Mouse (Mus musculus): ENCODE data around the gene Hbq1a. TPM values are rescaled to one million over a fixed set of nuclear protein-coding genes. Genes with fewer than 3 reads are reported as not detected.

The Hbq1a gene
- total and polyA plus RNA-seq, 3 experiments, result not detected

GRCm38 (mm10) chr11:32331861-32332260 lies 32.0 kb downstream of the Hbq1a start:
- Histone ChIP-seq H3K4me1 (ENCODE audit: control insufficient read depth in 1 of 2, insufficient read depth in 2 of 2) (peaks cover 5 to 13% of the 10 kb centered on the region in 2 experiments), H3K36me3 (replicated peaks in 1 of 2; ENCODE audit: control insufficient read depth in 1 of 2, insufficient read depth in 1 of 2, low read length in 1 of 2) (no peaks in the 10 kb centered on the region), H3K9me3 (replicated peaks; ENCODE audit: low read length) (peaks cover 9% of the 10 kb centered on the region), H3K79me2 (replicated peaks; ENCODE audit: control insufficient read depth, extremely low read depth, insufficient read depth, poor library complexity, severe bottlenecking) (no peaks in the 10 kb centered on the region), H3K4me2 (ENCODE audit: insufficient read depth, low read depth, poor library complexity, severe bottlenecking) (no peak overlapping the region), H3K27ac (ENCODE audit: insufficient read depth, low read depth) (no peak overlapping the region), H3K4me3 (replicated peaks in 1 of 3; ENCODE audit: low read depth in 2 of 3, low read length in 2 of 3, poor library complexity in 1 of 3) (no peak overlapping the region), H3K9ac (ENCODE audit: insufficient read depth, low read depth) (no peak overlapping the region), H3K27me3 (replicated peaks) (peaks cover 5% of the 10 kb centered on the region)
- dilution Hi-C loops (cut with MboI; ENCODE audit: extremely low pct_ligation_motif_present, extremely low pct_unique_long_range_greater_than_20kb, low sequenced_read_pairs), result no loop called here
- TF ChIP-seq MEF2A (IDR thresholded peaks at IDR 0.05; ENCODE audit: borderline replicate concordance, low read depth, low read length) (no peak), RAD21 (IDR thresholded peaks at IDR 0.05; ENCODE audit: low read depth, low read length) (no peak), KAT2A (IDR thresholded peaks at IDR 0.05; ENCODE audit: insufficient replicate concordance, low read length) (no peak), MAFK (IDR thresholded peaks at IDR 0.05; ENCODE audit: insufficient replicate concordance, low read length) (no peak), NRF1 (IDR thresholded peaks at IDR 0.05; ENCODE audit: low read depth, low read length) (no peak), CHD1 (IDR thresholded peaks at IDR 0.05; ENCODE audit: low read depth, low read length) (no peak)
- DNase-seq (ENCODE audit: extremely low read depth), result no peak
- in situ Hi-C loops (cut with MboI; ENCODE audit: low pct_ligation_motif_present, low pct_unique_long_range_greater_than_20kb, low sequenced_read_pairs), result no loop called here

- Histone ChIP-seq H3K9me3 (replicated peaks; ENCODE audit: low read length) (peaks cover 13% of the 10 kb centered on the region), H3K4me1 (ENCODE audit: control insufficient read depth in 1 of 2, insufficient read depth in 2 of 2) (peaks cover 5 to 13% of the 10 kb centered on the region in 2 experiments), H3K4me3 (replicated peaks in 1 of 3; ENCODE audit: low read depth in 2 of 3, low read length in 2 of 3, poor library complexity in 1 of 3) (no peak overlapping the region), H3K27ac (ENCODE audit: insufficient read depth, low read depth) (no peak overlapping the region), H3K9ac (ENCODE audit: insufficient read depth, low read depth) (no peak overlapping the region), H3K79me2 (replicated peaks; ENCODE audit: control insufficient read depth, extremely low read depth, insufficient read depth, poor library complexity, severe bottlenecking) (no peaks in the 10 kb centered on the region), H3K36me3 (replicated peaks in 1 of 2; ENCODE audit: control insufficient read depth in 1 of 2, insufficient read depth in 1 of 2, low read length in 1 of 2) (no peaks in the 10 kb centered on the region), H3K4me2 (ENCODE audit: insufficient read depth, low read depth, poor library complexity, severe bottlenecking) (no peak overlapping the region), H3K27me3 (replicated peaks) (peaks cover 4% of the 10 kb centered on the region)
- in situ Hi-C loops (cut with MboI; ENCODE audit: low pct_ligation_motif_present, low pct_unique_long_range_greater_than_20kb, low sequenced_read_pairs) (no loop called here), dilution Hi-C loops (cut with MboI; ENCODE audit: extremely low pct_ligation_motif_present, extremely low pct_unique_long_range_greater_than_20kb, low sequenced_read_pairs) (no loop called here)
- TF ChIP-seq CHD2 (IDR thresholded peaks at IDR 0.05; ENCODE audit: low read length) (no peak), TCF12 (IDR thresholded peaks at IDR 0.05; ENCODE audit: low read depth, low read length) (no peak), IRF4 (IDR thresholded peaks at IDR 0.05; ENCODE audit: low read depth, low read length) (no peak), USF2 (conservative IDR thresholded peaks at IDR 0.05; ENCODE audit: low read depth, low read length) (no peak), MAZ (IDR thresholded peaks at IDR 0.05; ENCODE audit: low read depth, low read length) (no peak), USF1 (IDR thresholded peaks at IDR 0.05; ENCODE audit: low read depth, low read length) (no peak), TBP (conservative IDR thresholded peaks at IDR 0.05; ENCODE audit: low read depth, low read length) (no peak)
- DNase-seq (ENCODE audit: extremely low read depth), result no peak
Observed at GRCm38 (mm10) chr11:32333235-32333634, 33.4 kb downstream of the Hbq1a start.

GRCm38 (mm10) chr11:32336435-32336907 lies 36.6 kb downstream of the Hbq1a start:
- Histone ChIP-seq H3K4me2 (ENCODE audit: insufficient read depth, low read depth, poor library complexity, severe bottlenecking) (no peak overlapping the region), H3K9me3 (replicated peaks; ENCODE audit: low read length) (peaks cover 13% of the 10 kb centered on the region), H3K36me3 (replicated peaks in 1 of 2; ENCODE audit: control insufficient read depth in 1 of 2, insufficient read depth in 1 of 2, low read length in 1 of 2) (no peaks in the 10 kb centered on the region), H3K27ac (ENCODE audit: insufficient read depth, low read depth) (no peak overlapping the region), H3K4me1 (ENCODE audit: control insufficient read depth in 1 of 2, insufficient read depth in 2 of 2) (no peaks in the 10 kb centered on the region; a peak in 1 of 4 replicates), H3K27me3 (replicated peaks) (peaks cover 15% of the 10 kb centered on the region), H3K79me2 (replicated peaks; ENCODE audit: control insufficient read depth, extremely low read depth, insufficient read depth, poor library complexity, severe bottlenecking) (no peaks in the 10 kb centered on the region), H3K4me3 (replicated peaks in 1 of 3; ENCODE audit: low read depth in 2 of 3, low read length in 2 of 3, poor library complexity in 1 of 3) (no peak overlapping the region), H3K9ac (ENCODE audit: insufficient read depth, low read depth) (no peak overlapping the region)
- no peak for TF ChIP-seq CTCF (conservative IDR thresholded peaks at IDR 0.05 in 1 of 2, IDR thresholded peaks at IDR 0.05 in 1 of 2; ENCODE audit: low read depth in 2 of 2, low read length in 2 of 2)
- no peak for TF ChIP-seq MYC (IDR thresholded peaks at IDR 0.05; ENCODE audit: low read depth, low read length)
- TF ChIP-seq ZKSCAN1 (IDR thresholded peaks at IDR 0.05; ENCODE audit: borderline replicate concordance, low read depth, low read length), result no peak
- TF ChIP-seq HCFC1 (IDR thresholded peaks at IDR 0.05; ENCODE audit: low read depth, low read length), result no peak
- no peak for TF ChIP-seq USF2 (conservative IDR thresholded peaks at IDR 0.05; ENCODE audit: low read depth, low read length)
- no peak for TF ChIP-seq UBTF (IDR thresholded peaks at IDR 0.05; ENCODE audit: low read depth, low read length)
- no peak for TF ChIP-seq POLR2A (IDR thresholded peaks at IDR 0.05; ENCODE audit: low read depth, low read length)
- TF ChIP-seq MAZ (IDR thresholded peaks at IDR 0.05; ENCODE audit: low read depth, low read length), result no peak
- no peak for TF ChIP-seq TBP (conservative IDR thresholded peaks at IDR 0.05; ENCODE audit: low read depth, low read length)
- no peak for TF ChIP-seq BHLHE40 (IDR thresholded peaks at IDR 0.05; ENCODE audit: low read depth, low read length)
- TF ChIP-seq SMC3 (IDR thresholded peaks at IDR 0.05; ENCODE audit: low read depth, low read length), result no peak
- TF ChIP-seq MAX (IDR thresholded peaks at IDR 0.05; ENCODE audit: low read length), result no peak
- no peak for TF ChIP-seq TCF12 (IDR thresholded peaks at IDR 0.05; ENCODE audit: low read depth, low read length)
- TF ChIP-seq E2F4 (IDR thresholded peaks at IDR 0.05; ENCODE audit: insufficient replicate concordance, low read depth, low read length), result no peak
- TF ChIP-seq MXI1 (IDR thresholded peaks at IDR 0.05; ENCODE audit: low read depth, low read length), result no peak
- in situ Hi-C loops (cut with MboI; ENCODE audit: low pct_ligation_motif_present, low pct_unique_long_range_greater_than_20kb, low sequenced_read_pairs), result no loop called here
- no peak for DNase-seq (ENCODE audit: extremely low read depth)
- dilution Hi-C loops (cut with MboI; ENCODE audit: extremely low pct_ligation_motif_present, extremely low pct_unique_long_range_greater_than_20kb, low sequenced_read_pairs), result no loop called here

Data from CH12.LX (cell line).